Mouse (Mus musculus) intestine, postnatal 0 days (tissue): ENCODE measurements around the gene Tube1. TPM values are rescaled to one million over a fixed set of nuclear protein-coding genes. Genes with fewer than 3 reads are reported as not detected.
"Not testable (repeated sequence)": the region's sequence is repeated elsewhere in the genome, so short reads cannot be mapped to it uniquely, and the experiment has no call there.

Experiments
- ATAC-seq: fragments of 200-750 bp; cut with Nextera tagmentation; 2 replicates; pipeline ENCODE4 v1.8.0; 2017; ENCODE audit warnings: mild to moderate bottlenecking, moderate TSS enrichment, moderate library complexity
- H3K27ac ChIP-seq: fragments of 300-500 bp; sonication (generic); 2 replicates; pipeline ENCODE4 v1.5.1; 2014; ENCODE audit warnings: mild to moderate bottlenecking, low read depth, low read length, moderate library complexity
- H3K27me3 ChIP-seq: fragments of 300-500 bp; sonication (generic); replicated peaks from 2 replicates; pipeline ENCODE4 v1.6.1; 2014; ENCODE audit warnings: low read length, mixed read lengths; ENCODE audit not compliant: control insufficient read depth, insufficient read depth
- H3K36me3 ChIP-seq: fragments of 300-500 bp; sonication (generic); 2 replicates; pipeline ENCODE4 v1.6.1; 2014; ENCODE audit warnings: mild to moderate bottlenecking, moderate library complexity; ENCODE audit not compliant: control insufficient read depth, insufficient read depth
- H3K4me1 ChIP-seq: fragments of 300-500 bp; sonication (generic); replicated peaks from 2 replicates; pipeline ENCODE4 v1.6.1; 2014; ENCODE audit warnings: antibody characterized with exemption, low read length, mixed read lengths; ENCODE audit not compliant: control insufficient read depth, insufficient read depth
- H3K4me2 ChIP-seq: fragments of 300-500 bp; sonication (generic); replicated peaks from 2 replicates; pipeline ENCODE4 v1.6.1; 2014; ENCODE audit warnings: low read depth, mild to moderate bottlenecking, moderate library complexity
- H3K4me3 ChIP-seq: fragments of 300-500 bp; sonication (generic); 2 replicates; pipeline ENCODE4 v1.5.1; 2014; ENCODE audit warnings: low read depth, low read length
- H3K9ac ChIP-seq: fragments of 300-500 bp; sonication (generic); 2 replicates; pipeline ENCODE4 v1.6.1; 2014; ENCODE audit warnings: mild to moderate bottlenecking, low read depth, low read length
- H3K9me3 ChIP-seq: fragments of 300-500 bp; sonication (generic); 2 replicates; pipeline ENCODE4 v1.6.1; 2016; ENCODE audit warnings: mixed run types; ENCODE audit not compliant: control insufficient read depth
- CTCF ChIP-seq: sonication (generic); IDR thresholded peaks from 2 replicates; pipeline ENCODE4 v1.5.1; 2016; ENCODE audit warnings: low read depth, mild to moderate bottlenecking, control low read depth, antibody characterized with exemption, moderate library complexity
- WGBS: fragments of 180-500 bp; shearing (Covaris S2); extraction: QIAGEN DNeasy Blood & Tissue Kit; methylation state at CpG from one replicate; pipeline ENCODE4 v1.1.7; 2014; 5-methylcytosine and 5-hydroxymethylcytosine counted together
- polyA plus RNA-seq: library from polyadenylated mRNA; unstranded; fragments of >200 nt; fragmentation: Nextera tagmentation; extraction: Ambion mirVana; gene quantifications from 2 replicates; pipeline ENCODE4 v1.2.1, GENCODE M21; 2015

The Tube1 gene
- polyA plus RNA-seq, 1 experiment from 2014 or later, result 3.0 TPM

DNA sequence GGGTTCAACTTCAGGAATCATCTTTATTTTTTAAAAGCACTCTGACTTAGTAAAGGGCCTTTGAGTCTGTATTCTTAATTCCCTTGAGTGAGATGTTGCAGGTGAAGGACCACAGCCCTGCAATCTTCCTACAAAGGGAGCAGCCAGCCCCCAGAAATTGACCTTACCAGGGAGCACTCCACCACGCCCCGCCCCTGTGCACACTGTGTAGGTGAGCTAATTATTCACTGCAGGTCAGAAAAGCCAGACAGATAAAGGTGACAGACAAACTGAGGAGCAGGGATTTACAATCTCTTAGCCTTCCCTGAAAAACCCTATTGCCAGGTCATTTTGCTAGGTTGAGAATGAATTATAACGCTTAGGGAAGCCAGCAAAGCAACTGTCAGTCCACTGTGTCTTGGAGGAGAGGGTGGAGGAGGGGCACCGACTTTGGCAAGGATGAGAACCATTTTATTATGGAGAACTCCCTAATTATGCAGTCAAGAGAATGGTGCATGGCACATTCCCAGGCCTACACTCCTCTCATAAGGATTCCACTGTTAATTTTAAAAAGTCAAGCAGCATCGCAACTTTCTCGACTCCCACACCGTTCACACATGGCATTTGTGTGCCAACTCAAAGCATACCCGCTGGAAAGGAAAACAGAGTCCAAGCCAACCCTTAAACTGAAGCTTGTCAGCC lies 51.2 kb downstream of the Tube1 start:
- 60% methylated on average over 8 of the region's 8 CpGs for WGBS

DNA sequence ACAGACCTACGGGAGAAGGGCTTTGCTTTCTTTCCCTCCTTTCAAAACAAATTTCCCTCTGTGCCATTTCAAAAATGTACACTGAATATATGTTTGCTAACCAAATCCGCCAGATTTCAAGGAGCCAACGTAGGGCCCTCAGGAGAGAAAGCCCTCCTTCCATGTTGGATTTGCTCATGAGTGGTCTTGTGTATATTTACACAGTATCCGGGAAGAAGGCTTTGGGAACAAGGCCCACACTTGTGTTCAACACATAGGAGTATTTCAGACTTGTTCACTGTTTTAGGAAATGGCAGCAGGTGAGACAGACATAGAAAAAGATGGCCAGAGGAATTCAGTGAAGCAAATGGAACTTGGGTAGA lies 51.8 kb downstream of the Tube1 start:
- H3K9me3 ChIP-seq, result no peaks in the 10 kb centered on the region
- no peak overlapping the region for H3K9ac ChIP-seq
- no peak overlapping the region for H3K4me3 ChIP-seq
- TF ChIP-seq CTCF, result no peak
- no peaks in the 10 kb centered on the region for H3K27me3 ChIP-seq
- H3K4me2 ChIP-seq, result no peak overlapping the region
- WGBS, result 73% methylated on average over 4 of the region's 4 CpGs
- no peak for ATAC-seq
- no peaks in the 10 kb centered on the region for H3K4me1 ChIP-seq
- H3K36me3 ChIP-seq, result no peaks in the 10 kb centered on the region
- no peak overlapping the region for H3K27ac ChIP-seq

More for the DNA sequence above, 51.2 kb downstream of the Tube1 start:
- no peak for TF ChIP-seq CTCF
- no peak overlapping the region for H3K9ac ChIP-seq
- H3K4me1 ChIP-seq, result no peaks in the 10 kb centered on the region
- no peaks in the 10 kb centered on the region for H3K9me3 ChIP-seq
- H3K4me3 ChIP-seq, result no peak overlapping the region
- H3K27me3 ChIP-seq, result no peaks in the 10 kb centered on the region
- H3K4me2 ChIP-seq, result no peak overlapping the region
- ATAC-seq, result no peak
- H3K27ac ChIP-seq, result no peak overlapping the region
- no peaks in the 10 kb centered on the region for H3K36me3 ChIP-seq

DNA sequence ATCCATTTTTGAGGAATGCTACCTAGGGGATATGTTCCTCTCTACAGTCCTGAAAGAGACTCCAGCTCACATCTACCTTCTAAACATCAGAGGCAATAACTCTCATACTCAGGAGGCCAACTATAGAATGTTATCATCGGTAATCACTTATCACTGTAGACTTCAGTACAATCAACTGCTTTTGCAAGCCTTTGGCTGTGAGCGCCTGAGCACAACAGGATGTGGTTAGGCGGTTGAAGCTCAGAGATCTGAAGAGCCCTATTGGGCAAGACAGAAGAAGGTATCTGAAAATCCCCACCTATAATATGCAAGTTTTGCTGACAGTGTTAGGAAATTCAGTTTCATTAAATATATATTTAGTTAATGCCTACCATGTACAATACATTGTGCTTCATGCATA lies 58.9 kb downstream of the Tube1 start:
- no peak overlapping the region for H3K4me2 ChIP-seq
- no peak for ATAC-seq
- WGBS, result 78% methylated on average over 3 of the region's 3 CpGs
- no peaks in the 10 kb centered on the region for H3K36me3 ChIP-seq
- no peaks in the 10 kb centered on the region for H3K27me3 ChIP-seq
- H3K4me3 ChIP-seq, result no peak overlapping the region
- H3K9ac ChIP-seq, result no peak overlapping the region
- no peaks in the 10 kb centered on the region for H3K9me3 ChIP-seq
- no peak for TF ChIP-seq CTCF
- no peak overlapping the region for H3K27ac ChIP-seq
- H3K4me1 ChIP-seq, result no peaks in the 10 kb centered on the region

DNA sequence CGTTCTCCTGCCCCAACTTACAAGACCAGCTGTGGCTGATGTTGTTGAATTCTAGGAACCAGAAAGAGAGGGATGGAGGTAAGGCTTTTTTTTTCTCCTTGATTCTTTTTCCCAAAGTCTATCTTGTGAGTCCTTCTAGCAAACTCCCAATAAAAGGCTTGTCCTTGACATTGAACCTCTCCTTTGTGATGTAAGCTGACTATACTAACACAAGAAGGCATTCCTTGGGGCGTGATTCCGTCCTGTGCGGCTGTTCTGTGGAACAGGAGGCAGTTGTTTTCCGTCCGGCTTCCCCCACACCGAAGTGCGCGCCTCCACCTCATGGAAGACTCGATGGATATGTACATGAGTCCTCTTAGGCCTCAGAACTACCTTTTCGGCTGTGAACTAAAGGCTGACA lies 64.4 kb downstream of the Tube1 start:
- not testable (repeated sequence) for H3K9me3 ChIP-seq, ATAC-seq
- 94% methylated on average over 11 of the region's 11 CpGs for WGBS

More for the DNA sequence above, 64.4 kb downstream of the Tube1 start:
- H3K36me3 ChIP-seq, H3K27ac ChIP-seq, H3K9ac ChIP-seq, H3K4me2 ChIP-seq, H3K27me3 ChIP-seq, H3K4me3 ChIP-seq, H3K4me1 ChIP-seq: not testable (repeated sequence)

Other genes with a start within 250 kb of the Tube1 start
- 27.2 and 28.3 TPM in 2 replicates for gene Lama4, start 168.5 kb upstream of the Tube1 start, polyA plus RNA-seq
- gene Fam229b, start 62 bp upstream of the Tube1 start, polyA plus RNA-seq, result 2.6 and 3.7 TPM in 2 replicates
- not detected in 2 replicates for gene Ccn6, start 29.8 kb downstream of the Tube1 start, polyA plus RNA-seq
- gene Fyn, start 234.9 kb downstream of the Tube1 start, polyA plus RNA-seq, result 13.3 and 13.5 TPM in 2 replicates